Mouse (Mus musculus) erythroblast, adult 5-6 weeks (primary cell): ENCODE data around the gene Cyp4f40. TPM values are rescaled to one million over a fixed set of nuclear protein-coding genes. Genes with fewer than 3 reads are reported as not detected.
"Not testable (repeated sequence)": the region's sequence is repeated elsewhere in the genome, so short reads cannot be mapped to it uniquely, and the experiment has no call there.

Experiments
- ATAC-seq: replicated peaks from 2 replicates; pipeline ENCODE4 v1.8.0; 2016; ENCODE audit warnings: moderate number of reproducible peaks, mild to moderate bottlenecking, moderate TSS enrichment, inconsistent platforms; ENCODE audit not compliant: poor library complexity, low FRiP score, severe bottlenecking
- total RNA-seq, 2 experiments: library from RNA; stranded (forward) in 1 of 2; stranded (reverse) in 1 of 2; fragments of 150-400 nt in 1 of 2; fragments of 200-764, 138-1000 nt in 1 of 2; gene quantifications; 2 replicates each; pipeline versions ENCODE4 v1.2.3 to v1.2.4; 2015 to 2017; ENCODE audit warnings: low replicate concordance in 2 of 2

Gene Cyp4f40
- not detected in 2 replicates for total RNA-seq (2015; ENCODE audit: low replicate concordance)
- total RNA-seq (2017; ENCODE audit: low replicate concordance): not detected in 2 replicates

DNA sequence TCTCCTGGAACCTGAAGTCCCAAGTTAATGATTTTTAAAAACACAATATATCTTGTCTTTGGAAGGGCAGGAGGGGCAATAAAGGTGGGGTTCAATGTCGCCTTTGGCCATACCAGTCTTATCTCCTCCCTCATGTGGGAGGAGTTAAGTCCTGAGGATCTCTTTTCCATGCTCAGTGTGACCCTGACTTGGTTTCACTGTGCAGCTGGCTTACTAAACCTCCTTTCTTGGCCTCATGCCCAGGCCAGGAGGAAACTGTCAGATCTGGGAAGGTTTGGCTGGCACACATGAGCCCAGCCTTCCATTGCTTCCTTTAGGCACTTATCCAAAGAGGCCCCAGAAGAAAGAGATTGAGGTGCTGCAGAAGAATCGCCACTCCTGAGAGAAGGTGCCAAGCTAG lies at the start of gene Cyp4f40:
Cyp4f40 (plus strand) TSS at position 189 of the 400 bp plus-strand sequence.
- no peak for ATAC-seq

DNA sequence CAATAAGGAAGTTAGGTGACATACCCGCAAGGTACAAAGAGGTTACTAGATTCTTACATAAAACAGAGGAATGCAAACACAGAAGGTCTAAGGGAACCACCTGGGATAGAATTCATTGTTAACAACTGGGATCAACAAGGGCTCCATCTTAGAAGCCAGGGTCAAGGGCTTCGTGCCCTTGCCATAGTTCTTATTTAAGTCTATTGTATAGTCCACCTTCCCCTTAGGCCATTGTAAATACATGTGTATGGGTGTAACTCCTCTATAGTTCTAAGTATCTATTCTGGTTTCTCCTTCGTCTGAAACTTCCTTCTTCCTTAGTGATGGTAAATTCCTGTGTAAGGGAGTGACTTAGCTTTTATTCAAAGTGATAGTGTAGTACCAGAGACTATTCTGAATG lies 48.5 kb upstream of the Cyp4f40 start:
- ATAC-seq: not testable (repeated sequence)

- ATAC-seq: no peak
Observed at GRCm38 (mm10) chr17:32610896-32611295, 47.8 kb upstream of the Cyp4f40 start.

DNA sequence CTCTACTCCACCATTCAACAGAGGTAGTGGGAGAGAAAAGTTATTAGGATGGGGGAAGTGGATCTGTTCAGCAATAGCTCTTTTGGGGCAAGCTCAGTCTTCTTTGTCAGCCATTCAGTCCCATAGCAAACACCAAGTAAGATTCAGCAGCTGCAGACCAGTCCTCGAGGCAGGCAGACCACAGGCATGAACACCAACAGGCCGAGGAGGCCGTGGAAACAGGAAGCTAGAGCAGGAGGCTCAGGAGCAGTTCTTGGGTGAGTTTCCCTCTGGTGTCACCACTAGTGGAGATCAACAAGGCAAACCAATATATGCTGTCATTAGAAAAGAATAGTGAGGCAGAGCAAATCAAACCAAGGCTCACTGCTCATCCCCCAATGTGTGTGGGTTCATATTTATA lies 46.3 kb upstream of the Cyp4f40 start:
- ATAC-seq: no peak

DNA sequence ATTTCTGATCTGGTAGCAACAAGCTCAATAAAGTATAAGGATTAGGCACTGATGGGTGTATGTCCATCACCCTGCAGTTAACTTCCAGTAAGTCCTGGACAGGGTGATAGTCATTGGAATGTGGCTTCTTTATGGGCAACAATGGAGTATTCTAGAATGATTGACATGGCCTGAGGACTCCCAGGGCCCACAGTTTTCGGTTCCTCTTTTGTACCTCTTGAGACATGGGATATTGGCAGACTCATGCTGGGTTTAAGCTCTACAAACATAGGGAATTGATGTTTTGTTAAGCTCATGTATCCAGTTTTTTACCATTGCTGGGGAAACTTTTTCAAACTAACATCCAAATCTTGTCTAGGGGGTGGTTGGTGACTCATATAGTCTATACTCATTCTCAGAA lies 41.4 kb upstream of the Cyp4f40 start:
- ATAC-seq: no peak

DNA sequence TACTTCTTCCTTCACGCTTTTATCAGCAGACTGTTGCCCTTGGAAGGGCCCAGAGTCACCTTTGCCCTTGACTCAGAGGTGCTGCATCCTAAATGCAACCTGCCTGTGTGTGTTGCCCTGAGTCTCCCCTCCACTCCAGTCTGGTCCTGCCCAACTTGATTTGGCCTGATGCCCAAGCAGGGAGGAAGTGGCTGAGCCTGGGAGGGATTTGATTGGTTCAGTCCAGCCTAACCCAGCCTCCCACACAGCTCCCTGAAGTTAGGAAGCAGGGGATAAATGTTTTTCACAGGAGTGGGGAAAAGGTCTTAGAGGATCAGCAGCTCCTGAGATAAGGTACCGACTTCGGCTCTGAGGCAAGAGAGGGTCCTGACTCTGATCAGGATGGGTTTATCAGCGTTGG lies 37.7 kb upstream of the Cyp4f40 start, which contains the start of gene Cyp4f37:
Cyp4f37 (plus strand) TSS at position 292 of the 400 bp plus-strand sequence.
- ATAC-seq: not testable (repeated sequence)

DNA sequence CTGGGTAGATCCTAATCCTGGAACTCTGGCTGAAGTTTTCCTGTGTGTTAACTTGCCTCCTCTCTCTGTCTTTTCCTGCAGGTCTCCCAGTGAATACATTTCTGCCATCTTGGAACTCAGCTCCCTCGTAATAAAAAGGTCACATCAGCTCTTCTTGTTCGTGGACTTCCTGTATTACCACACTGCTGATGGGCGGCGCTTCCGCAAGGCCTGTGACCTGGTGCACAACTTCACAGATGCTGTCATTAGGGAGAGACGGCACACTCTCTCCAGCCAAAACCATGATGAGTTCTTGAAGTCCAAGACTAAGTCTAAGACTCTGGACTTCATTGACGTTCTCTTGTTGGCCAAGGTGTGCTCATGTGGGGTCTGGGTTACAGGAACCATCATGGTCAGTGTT lies 29.0 kb upstream of the Cyp4f40 start:
- not testable (repeated sequence) for ATAC-seq

GRCm38 (mm10) chr17:32631936-32632335 lies 26.8 kb upstream of the Cyp4f40 start:
- ATAC-seq: no peak

- ATAC-seq: not testable (repeated sequence)
Observed at GRCm38 (mm10) chr17:32634242-32634971, 24.3 kb upstream of the Cyp4f40 start.

DNA sequence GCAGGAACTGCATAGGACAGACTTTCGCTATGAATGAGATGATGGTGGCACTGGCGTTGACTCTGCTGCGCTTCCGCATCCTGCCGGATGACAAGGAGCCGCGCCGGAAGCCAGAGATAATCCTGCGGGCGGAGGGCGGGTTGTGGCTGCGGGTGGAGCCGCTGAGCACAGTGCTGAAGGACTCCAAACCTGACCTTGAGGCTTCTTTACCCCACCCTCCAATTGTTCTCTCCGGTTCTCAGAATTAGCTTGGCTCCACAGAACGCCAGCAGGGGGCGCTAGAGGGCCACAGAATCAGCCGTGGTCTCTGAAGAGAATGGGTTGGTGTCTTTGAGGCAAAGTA lies 23.8 kb upstream of the Cyp4f40 start:
- ATAC-seq: peak; percentile 52; the same call in 1 of the 2 replicates

GRCm38 (mm10) chr17:32636341-32636740 lies 22.4 kb upstream of the Cyp4f40 start:
- no peak for ATAC-seq

GRCm38 (mm10) chr17:32637151-32637550 lies 21.5 kb upstream of the Cyp4f40 start:
- no peak for ATAC-seq

GRCm38 (mm10) chr17:32646631-32647030 lies 12.1 kb upstream of the Cyp4f40 start:
- ATAC-seq: no peak

GRCm38 (mm10) chr17:32653860-32654259 lies 4.8 kb upstream of the Cyp4f40 start:
- ATAC-seq: no peak

GRCm38 (mm10) chr17:32657041-32657440 lies 1.7 kb upstream of the Cyp4f40 start:
- no peak for ATAC-seq

DNA sequence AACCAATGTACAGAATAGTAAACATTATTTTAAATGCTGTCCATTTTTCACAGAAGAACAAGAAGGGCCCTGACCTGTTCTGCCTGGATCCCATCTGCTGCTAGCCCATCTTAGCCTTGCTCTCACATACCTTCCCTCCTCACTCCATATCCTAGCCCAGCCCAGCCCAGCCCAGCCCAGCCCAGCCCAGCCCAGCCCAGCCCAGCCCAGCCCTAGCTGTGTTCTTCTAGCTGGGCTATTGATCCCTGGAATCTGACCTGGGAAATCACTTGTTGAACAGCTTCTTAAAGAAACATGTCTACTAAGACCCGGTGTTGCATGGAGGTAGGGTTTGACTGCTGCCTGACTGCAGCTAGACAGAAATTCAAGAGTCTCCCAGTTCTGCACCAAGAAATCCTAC lies 454 bp upstream of the Cyp4f40 start:
- ATAC-seq: no peak

DNA sequence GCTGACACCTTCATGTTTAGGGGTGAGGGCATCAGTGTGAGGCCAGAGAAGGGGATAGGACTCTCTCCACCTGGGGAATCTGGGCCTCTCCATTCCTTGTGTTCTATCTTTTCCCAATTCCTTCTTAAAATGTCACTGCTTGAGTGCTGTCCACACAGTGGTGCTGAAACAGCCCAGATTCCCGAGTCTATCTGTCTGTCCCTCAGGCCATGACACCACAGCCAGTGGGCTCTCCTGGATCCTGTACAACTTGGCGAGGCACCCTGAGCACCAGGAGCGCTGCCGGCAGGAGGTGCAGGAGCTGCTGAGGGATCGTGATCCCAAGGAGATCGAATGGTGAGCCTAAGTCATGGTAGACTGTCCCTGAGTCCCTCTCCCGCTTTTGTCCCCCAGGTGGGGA lies 15.3 kb downstream of the Cyp4f40 start:
- ATAC-seq: no peak

DNA sequence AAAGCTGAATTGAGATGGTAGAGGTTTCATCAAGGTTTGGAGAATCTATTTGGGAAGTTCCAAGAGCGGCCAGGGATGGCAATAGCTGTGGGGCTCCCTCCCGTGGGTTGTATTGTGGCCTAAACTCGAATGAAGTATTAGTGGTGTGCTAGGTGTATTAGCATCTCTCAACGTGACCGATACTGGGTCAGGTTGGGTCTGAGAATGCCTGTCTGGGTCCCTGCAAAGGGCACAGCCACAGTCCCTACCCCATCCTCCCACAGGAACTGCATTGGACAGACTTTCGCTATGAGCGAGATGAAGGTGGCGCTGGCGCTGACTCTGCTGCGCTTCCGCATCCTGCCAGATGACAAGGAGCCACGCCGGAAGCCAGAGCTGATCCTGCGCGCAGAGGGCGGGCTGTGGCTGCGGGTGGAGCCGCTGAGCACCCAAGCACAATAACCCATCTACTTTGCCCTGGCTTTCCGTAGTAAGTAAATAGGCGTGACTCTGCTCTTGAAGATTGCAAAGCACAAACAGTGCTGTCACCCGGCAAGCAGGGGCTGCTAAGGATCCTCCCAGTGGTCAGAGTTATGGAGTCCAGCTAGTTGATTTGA lies 17.4 kb downstream of the Cyp4f40 start:
- ATAC-seq: no peak

- peak; percentile 62 for ATAC-seq
Observed at GRCm38 (mm10) chr17:32680404-32680803, 21.7 kb downstream of the Cyp4f40 start.

DNA sequence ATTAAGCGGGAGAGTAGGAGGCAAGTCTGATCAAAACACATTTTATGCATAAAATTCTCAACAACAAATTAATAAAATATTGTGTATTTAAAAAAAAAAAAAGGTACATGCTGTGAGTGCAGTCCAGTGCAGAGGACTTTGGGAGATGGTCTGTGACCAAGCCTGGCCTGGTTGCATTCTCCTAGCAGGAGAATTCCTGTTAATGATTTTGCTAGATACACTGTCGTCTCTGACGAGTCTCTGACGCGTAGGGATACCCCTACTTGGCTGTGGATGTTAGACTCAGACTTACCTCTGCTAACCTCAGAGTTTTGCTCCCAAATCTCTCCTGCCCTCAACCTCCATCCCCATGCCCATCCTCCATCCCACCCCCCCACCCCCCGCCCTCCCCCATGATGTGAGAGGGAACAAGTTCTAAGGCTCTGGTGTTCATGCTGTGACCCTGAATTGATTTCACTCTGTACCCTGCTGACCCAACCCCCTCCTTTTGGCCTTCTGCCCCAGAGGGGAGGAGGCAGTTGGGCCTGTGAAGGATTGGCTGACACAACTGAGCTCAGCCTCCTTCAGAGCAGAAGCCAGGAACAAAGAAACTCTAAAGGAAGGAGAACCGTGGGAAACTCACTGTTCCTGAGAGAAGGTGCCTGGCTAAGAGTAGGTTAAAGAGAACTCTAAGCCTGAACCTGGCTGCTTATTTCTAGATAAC lies 26.5 kb downstream of the Cyp4f40 start, which contains the start of gene Cyp4f15:
Cyp4f15 (plus strand) TSS at position 580 of the 703 bp plus-strand sequence.
- ATAC-seq: no peak

GRCm38 (mm10) chr17:32686722-32687121 lies 28.0 kb downstream of the Cyp4f40 start:
- no peak for ATAC-seq
